Mouse (Mus musculus): ENCODE measurements at regions not wholly inside any gene's neighbourhood (a gene's known extent, or its start where the extent isn't known, plus 50 kb on each side); places are given as distances from the start of the nearest gene placed in this dataset.

DNA sequence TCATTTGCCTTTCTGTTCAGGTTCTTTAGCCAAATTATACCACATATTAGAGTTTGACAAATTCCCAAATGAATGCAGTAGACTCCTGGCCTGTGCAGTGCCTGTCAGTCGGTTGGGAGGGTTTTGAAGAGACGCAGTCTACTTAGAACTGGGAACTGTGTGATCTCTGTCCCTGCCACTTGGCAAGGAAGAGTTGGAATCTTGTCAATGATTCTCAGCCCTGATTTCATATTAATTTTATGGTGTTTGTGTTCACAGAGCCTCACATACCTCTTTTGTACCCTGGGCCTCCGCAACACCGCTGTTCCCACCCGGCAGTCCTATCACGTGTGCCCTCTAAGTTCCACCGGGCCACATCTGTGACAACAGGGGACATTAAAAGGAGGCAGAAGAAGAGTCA is 149.8 kb upstream of the Ddhd1 start:
- TF ChIP-seq POLR2A (IDR thresholded peaks at IDR 0.05; ENCODE audit: insufficient read depth, low read depth, low read length), result no peak
- TF ChIP-seq CTCF (IDR thresholded peaks at IDR 0.05; ENCODE audit: insufficient read depth, low read depth, low read length), result no peak
